In genomic region chr19:9920835-9921784, GRCm38 (mm10) we compare ENCODE assay signal across 8 mouse cellular contexts. TPM values are rescaled to one million over a fixed set of nuclear protein-coding genes. Genes with fewer than 3 reads are reported as not detected.
DNase-seq lines count a peak whose midpoint lies in the region; ATAC-seq and TF ChIP-seq lines count a peak whose summit lies in the region.

No protein-coding gene starts in this region.

- peak; percentile 61 for TF ChIP-seq CTCF in heart, postnatal 0 days (IDR thresholded peaks at IDR 0.05; ENCODE audit: low read depth)
- TF ChIP-seq CTCF in midbrain, postnatal 0 days (IDR thresholded peaks at IDR 0.05) = peak; percentile 58

- no peak for TF ChIP-seq EP300 in heart, postnatal 0 days (IDR thresholded peaks at IDR 0.05; ENCODE audit: low read depth)

- no peaks in the 10 kb centered on the region for H3K9me3 ChIP-seq in heart, postnatal 0 days (replicated peaks; ENCODE audit: control insufficient read depth, low read length)
- no peaks in the 10 kb centered on the region for H3K9me3 ChIP-seq in midbrain, postnatal 0 days (ENCODE audit: low read length)
- no peaks in the 10 kb centered on the region for H3K9me3 ChIP-seq in forebrain, embryonic 15.5 days

- H3K4me2 ChIP-seq in heart, postnatal 0 days (ENCODE audit: low read depth, low read length) = no peak overlapping the region
- no peak overlapping the region for H3K4me2 ChIP-seq in midbrain, postnatal 0 days (ENCODE audit: low read depth, low read length, poor library complexity, severe bottlenecking)
- no peak overlapping the region for H3K4me2 ChIP-seq in forebrain, embryonic 15.5 days (replicated peaks)

- peak; percentile 45; the same call in 1 of the 2 replicates for ATAC-seq in heart, postnatal 0 days (ENCODE audit: insufficient read depth, low read depth)
- ATAC-seq in midbrain, postnatal 0 days (ENCODE audit: low FRiP score) = no peak
- no peak for ATAC-seq in forebrain, embryonic 15.5 days (replicated peaks)

- peak; percentile 27 to 48 for DNase-seq in spleen, adult 18-20 months
- DNase-seq in spleen, adult 12 weeks (ENCODE audit: low spot score) = no peak
- DNase-seq in c-Kit-positive CD71-positive TER-119-negative erythroid progenitor cells, embryonic 14.5 days (ENCODE audit: low read depth) = peak; percentile 45
- peak; percentile 43 for DNase-seq in heart, postnatal 0 days (ENCODE audit: low spot score)
- DNase-seq in layer of hippocampus, postnatal 10 days (ENCODE audit: low spot score in 2 of 2) = peak; percentile 46 to 60
- peak; percentile 54 for DNase-seq in midbrain, postnatal 0 days (ENCODE audit: low spot score)
- no peak for DNase-seq in neural tube, embryonic 10.5 days (ENCODE audit: extremely low spot score, low spot score)

- 58% methylated on average over 13 of the region's 13 CpGs for WGBS in heart, postnatal 0 days
- 57% methylated on average over 13 of the region's 13 CpGs for WGBS in midbrain, postnatal 0 days
- 65% methylated on average over 13 of the region's 13 CpGs for WGBS in forebrain, embryonic 15.5 days

- H3K9ac ChIP-seq in heart, postnatal 0 days (replicated peaks; ENCODE audit: low read depth, low read length) = no peak overlapping the region
- H3K9ac ChIP-seq in midbrain, postnatal 0 days (replicated peaks; ENCODE audit: low read length, poor library complexity, severe bottlenecking) = no peak overlapping the region
- no peak overlapping the region for H3K9ac ChIP-seq in forebrain, embryonic 15.5 days (replicated peaks)

- peaks cover 6% of the 10 kb centered on the region; the same call in 1 of the 2 replicates for H3K4me1 ChIP-seq in heart, postnatal 0 days (ENCODE audit: control insufficient read depth, insufficient read depth)
- peaks cover 3% of the 10 kb centered on the region; the same call in 1 of the 2 replicates for H3K4me1 ChIP-seq in midbrain, postnatal 0 days (ENCODE audit: insufficient read depth, low read length)
- H3K4me1 ChIP-seq in forebrain, embryonic 15.5 days = peaks cover 19% of the 10 kb centered on the region

- H3K27ac ChIP-seq in heart, postnatal 0 days (ENCODE audit: low read depth) = no peak overlapping the region
- H3K27ac ChIP-seq in midbrain, postnatal 0 days (ENCODE audit: low read depth, low read length) = 0 out of 2 replicates have a peak overlapping the region, but pooled peaks have one; percentile 57
- H3K27ac ChIP-seq in forebrain, embryonic 15.5 days (replicated peaks) = no peak overlapping the region; the same call in 1 of the 2 replicates

- H3K27me3 ChIP-seq in heart, postnatal 0 days (ENCODE audit: control insufficient read depth, insufficient read depth, low read length) = no peaks in the 10 kb centered on the region
- H3K27me3 ChIP-seq in midbrain, postnatal 0 days (ENCODE audit: insufficient read depth, low read length) = no peaks in the 10 kb centered on the region
- no peaks in the 10 kb centered on the region for H3K27me3 ChIP-seq in forebrain, embryonic 15.5 days

- H3K4me3 ChIP-seq in heart, postnatal 0 days (ENCODE audit: low read depth, low read length) = no peak overlapping the region
- no peak overlapping the region for H3K4me3 ChIP-seq in midbrain, postnatal 0 days (ENCODE audit: low read depth, low read length)
- H3K4me3 ChIP-seq in forebrain, embryonic 15.5 days = no peak overlapping the region

- no peaks in the 10 kb centered on the region for H3K36me3 ChIP-seq in heart, postnatal 0 days (replicated peaks; ENCODE audit: control insufficient read depth, insufficient read depth, low read length)
- no peaks in the 10 kb centered on the region for H3K36me3 ChIP-seq in midbrain, postnatal 0 days (ENCODE audit: insufficient read depth, low read length)
- no peaks in the 10 kb centered on the region for H3K36me3 ChIP-seq in forebrain, embryonic 15.5 days

RNA-seq across cellular contexts. Expression of gene Incenp, which starts 21.8 kb away (rescaled TPM):
- 14.6 and 27.3 TPM in 2 replicates for total RNA-seq in heart, postnatal 0 days (2014; rRNA removed; ENCODE audit: low replicate concordance)
- polyA plus RNA-seq in heart, postnatal 0 days (2015; fragmentation: Nextera tagmentation; extraction: Ambion mirVana) = 16.1 and 17.3 TPM in 2 replicates
- 10 to 100 TPM; 16.1 to 25.7 TPM for total RNA-seq in layer of hippocampus, postnatal 10 days (2021)
- 11.0 and 20.0 TPM in 2 replicates for total RNA-seq in midbrain, postnatal 0 days (2014; rRNA removed)
- 13.3 and 13.8 TPM in 2 replicates for polyA plus RNA-seq in midbrain, postnatal 0 days (2015; fragmentation: Nextera tagmentation; extraction: Ambion mirVana)
- polyA plus RNA-seq in forebrain, embryonic 15.5 days (2015; fragmentation: Nextera tagmentation; extraction: Ambion mirVana) = 51.9 and 62.4 TPM in 2 replicates

RNA-seq across cellular contexts. Expression of gene Fth1, which starts 59.3 kb away (rescaled TPM):
- 396 and 524 TPM in 2 replicates for total RNA-seq in heart, postnatal 0 days (2014; rRNA removed; ENCODE audit: low replicate concordance)
- 3,148 and 3,286 TPM in 2 replicates for polyA plus RNA-seq in heart, postnatal 0 days (2015; fragmentation: Nextera tagmentation; extraction: Ambion mirVana)
- 1,000 to 10,000 TPM; 2,066 to 2,109 TPM for total RNA-seq in layer of hippocampus, postnatal 10 days (2021)
- 337 and 436 TPM in 2 replicates for total RNA-seq in midbrain, postnatal 0 days (2014; rRNA removed)
- polyA plus RNA-seq in midbrain, postnatal 0 days (2015; fragmentation: Nextera tagmentation; extraction: Ambion mirVana) = 2,585 and 2,689 TPM in 2 replicates
- polyA plus RNA-seq in forebrain, embryonic 15.5 days (2015; fragmentation: Nextera tagmentation; extraction: Ambion mirVana) = 1,475 and 1,516 TPM in 2 replicates

Comparison
In these comparisons a context has a peak if more than half of its experiments do, and no peak if none do; other contexts are left out.
1. DNase-seq: peak in spleen, adult 18-20 months (2 of 2), c-Kit-positive CD71-positive TER-119-negative erythroid progenitor cells, embryonic 14.5 days (single experiment), heart, postnatal 0 days (single experiment), layer of hippocampus, postnatal 10 days (2 of 2) and midbrain, postnatal 0 days (single experiment); none in spleen, adult 12 weeks (single experiment) and neural tube, embryonic 10.5 days (single experiment).